Mouse (Mus musculus) adrenal gland, adult 2 months (tissue): ENCODE measurements around the gene Spop. TPM values are rescaled to one million over a fixed set of nuclear protein-coding genes. Genes with fewer than 3 reads are reported as not detected.

Experiments
- DNase-seq: peaks from one replicate; pipeline ENCODE4 v3.0.0; 2021
- polyA plus RNA-seq: library from polyadenylated mRNA; depleted of rRNA; stranded (reverse); fragments of >200 nt; gene quantifications from 2 replicates; pipeline ENCODE4 v1.2.3, GENCODE M21; 2012
- total RNA-seq, 2 experiments: library from RNA; stranded (reverse); gene quantifications; 2 replicates each; pipeline ENCODE4 v1.2.3; 2021

Spop gene
- total and polyA plus RNA-seq, 3 experiments: 45.3 to 187 (median 105) TPM

- no peak for DNase-seq
These were observed 3.5 kb downstream of the Spop start for GRCm38 (mm10) chr11:95417341-95417740.

- DNase-seq: no peak
These were observed 7.1 kb downstream of the Spop start for GRCm38 (mm10) chr11:95420880-95421435.

GRCm38 (mm10) chr11:95423505-95423904 is 9.6 kb downstream of the Spop start:
- no peak for DNase-seq

- DNase-seq: no peak
These were observed 17.5 kb downstream of the Spop start for GRCm38 (mm10) chr11:95431344-95431743.

GRCm38 (mm10) chr11:95432194-95432593 is 18.3 kb downstream of the Spop start:
- peak; percentile 36 for DNase-seq

- no peak for DNase-seq
These were observed 31.5 kb downstream of the Spop start for GRCm38 (mm10) chr11:95445371-95445770.

GRCm38 (mm10) chr11:95446580-95447305 is 32.9 kb downstream of the Spop start:
- DNase-seq: no peak

- DNase-seq: no peak
These were observed 34.5 kb downstream of the Spop start for GRCm38 (mm10) chr11:95448346-95448745.

GRCm38 (mm10) chr11:95455331-95455730 is 41.5 kb downstream of the Spop start:
- DNase-seq: no peak

GRCm38 (mm10) chr11:95460872-95461271 is 47.0 kb downstream of the Spop start:
- DNase-seq: no peak

- DNase-seq: no peak
These were observed 48.3 kb downstream of the Spop start for GRCm38 (mm10) chr11:95462168-95462567.

- DNase-seq: peak; percentile 70
These were observed 53.9 kb downstream of the Spop start for GRCm38 (mm10) chr11:95467731-95468130.

GRCm38 (mm10) chr11:95472942-95473341 is 59.1 kb downstream of the Spop start:
- no peak for DNase-seq

GRCm38 (mm10) chr11:95473456-95473855 is 59.6 kb downstream of the Spop start:
- DNase-seq: no peak

GRCm38 (mm10) chr11:95476323-95476722 is 62.4 kb downstream of the Spop start:
- DNase-seq: no peak

- DNase-seq: no peak
These were observed 65.6 kb downstream of the Spop start for GRCm38 (mm10) chr11:95479458-95479857.

GRCm38 (mm10) chr11:95480662-95481061 is 66.8 kb downstream of the Spop start:
- DNase-seq: no peak

- no peak for DNase-seq
These were observed 71.8 kb downstream of the Spop start for GRCm38 (mm10) chr11:95485634-95486033.

GRCm38 (mm10) chr11:95487237-95487636 is 73.4 kb downstream of the Spop start:
- DNase-seq: no peak

- DNase-seq: peak; percentile 80
These were observed 76.2 kb downstream of the Spop start for GRCm38 (mm10) chr11:95490104-95490503.

GRCm38 (mm10) chr11:95492256-95492655 is 78.4 kb downstream of the Spop start:
- DNase-seq: no peak

- DNase-seq: no peak
These were observed 79.1 kb downstream of the Spop start for GRCm38 (mm10) chr11:95493010-95493409.

- no peak for DNase-seq
These were observed 80.1 kb downstream of the Spop start for GRCm38 (mm10) chr11:95493950-95494349.

- DNase-seq: no peak
These were observed 80.5 kb downstream of the Spop start for GRCm38 (mm10) chr11:95494374-95494773.
